Mouse (Mus musculus) lung, postnatal 0 days (tissue): ENCODE results near the gene Tor1b.

ENCODE experiments used
- CTCF ChIP-seq: IDR thresholded peaks from 2 replicates; pipeline ENCODE4 v1.5.1; 2016; ENCODE audit warnings: antibody characterized with exemption, mild to moderate bottlenecking
- EP300 ChIP-seq: IDR thresholded peaks from 2 replicates; pipeline ENCODE4 v1.6.1; 2016; ENCODE audit warnings: antibody characterized with exemption, mild to moderate bottlenecking, control low read depth

- TF ChIP-seq CTCF (no peak), EP300 (no peak)
These were observed 319 bp upstream of the Tor1b start for GRCm38 (mm10) chr2:30952457-30952823.
